Mouse (Mus musculus): ENCODE measurements around the gene Pygl. TPM values are rescaled to one million over a fixed set of nuclear protein-coding genes. Genes with fewer than 3 reads are reported as not detected.

Gene Pygl
- polyA plus RNA-seq (2015; fragmentation: Nextera tagmentation; extraction: Ambion mirVana): 7.4 and 17.8 TPM in 2 replicates

GRCm38 (mm10) chr12:70231294-70231693, at the start of gene Pygl:
Pygl (minus strand) TSS chr12:70231488.

GRCm38 (mm10) chr12:70153842-70154241, 77.4 kb downstream of the Pygl start, which contains the start of gene Abhd12b:
Abhd12b (plus strand) TSS chr12:70154142.

Other genes with a start within 250 kb of the Pygl start
- 9.4 and 9.8 TPM in 2 replicates for gene Sav1, start 244.5 kb downstream of the Pygl start, polyA plus RNA-seq (2015; fragmentation: Nextera tagmentation; extraction: Ambion mirVana)
- 4.2 and 4.9 TPM in 2 replicates for gene Nin, start 117.8 kb downstream of the Pygl start, polyA plus RNA-seq (2015; fragmentation: Nextera tagmentation; extraction: Ambion mirVana)
- 0.55 TPM in 1 of 2 replicates, not detected in the other for gene Abhd12b, start 77.3 kb downstream of the Pygl start, polyA plus RNA-seq (2015; fragmentation: Nextera tagmentation; extraction: Ambion mirVana)
- 0.23 and 0.26 TPM in 2 replicates for gene Trim9, start 116.1 kb upstream of the Pygl start, polyA plus RNA-seq (2015; fragmentation: Nextera tagmentation; extraction: Ambion mirVana)
- gene Tmx1, start 221.6 kb upstream of the Pygl start, polyA plus RNA-seq (2015; fragmentation: Nextera tagmentation; extraction: Ambion mirVana): 30.1 and 35.0 TPM in 2 replicates